Mouse (Mus musculus): ENCODE results near the gene Dop1b. TPM values are rescaled to one million over a fixed set of nuclear protein-coding genes. Genes with fewer than 3 reads are reported as not detected.

Gene Dop1b
- total RNA-seq (2023), result 76.3 TPM

GRCm38 (mm10) chr16:93711411-93712188 lies at the start of gene Dop1b:
Dop1b (plus strand) TSS chr16:93711904.

GRCm38 (mm10) chr16:93682689-93683507 lies 28.8 kb upstream of the Dop1b start, which contains the start of gene Cbr3:
Cbr3 (plus strand) TSS chr16:93683215.

GRCm38 (mm10) chr16:93831627-93832395 lies 120.1 kb downstream of the Dop1b start, which contains the start of gene Morc3:
Morc3 (plus strand) TSS chr16:93832121.

Other genes with a start within 250 kb of the Dop1b start
- gene Setd4, start 107.8 kb upstream of the Dop1b start, total RNA-seq (2023), result 18.3 TPM
- 32.9 TPM for gene Cbr1, start 106.1 kb upstream of the Dop1b start, total RNA-seq (2023)
- gene Gm5678, start 83.8 kb upstream of the Dop1b start, total RNA-seq (2023), result not detected
- 0.50 TPM for gene Cbr3, start 28.7 kb upstream of the Dop1b start, total RNA-seq (2023)
- 96.0 TPM for gene Morc3, start 120.2 kb downstream of the Dop1b start, total RNA-seq (2023)
- 15.7 TPM for gene Chaf1b, start 172.0 kb downstream of the Dop1b start, total RNA-seq (2023)